Mouse (Mus musculus): ENCODE results near the gene Mc3r. TPM values are rescaled to one million over a fixed set of nuclear protein-coding genes. Genes with fewer than 3 reads are reported as not detected.

Mc3r gene
- polyA plus RNA-seq, 1 experiment from 2014 or later, result not detected

DNA sequence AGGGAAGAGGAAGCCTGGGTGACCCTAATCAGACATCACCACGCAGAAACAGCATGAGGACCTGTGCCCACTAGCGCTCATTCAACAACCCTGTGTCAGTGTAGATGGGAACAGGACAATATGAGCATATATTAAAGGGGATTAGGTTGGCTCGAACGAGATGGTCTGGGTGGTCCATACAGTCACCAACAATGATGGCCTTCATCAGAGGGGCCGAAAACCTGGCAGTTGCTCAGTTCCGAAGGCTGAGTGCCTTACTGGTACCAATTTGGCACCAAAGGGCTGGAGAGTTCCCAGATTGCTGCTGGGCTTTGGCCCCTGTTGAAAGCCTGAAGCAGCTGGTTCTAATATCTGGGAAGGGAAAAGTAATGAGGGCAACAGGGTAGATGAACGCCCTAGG is 25.4 kb upstream of the Mc3r start:
- H3K9ac ChIP-seq, result no peak overlapping the region
- no peak overlapping the region for H3K4me2 ChIP-seq (replicated peaks)
- no peak overlapping the region for H3K4me3 ChIP-seq
- H3K27ac ChIP-seq, result no peak overlapping the region
- no peaks in the 10 kb centered on the region for H3K4me1 ChIP-seq
- 0 out of 2 replicates have a peak, but pooled peaks cover 2% of the 10 kb centered on the region for H3K27me3 ChIP-seq
- no peaks in the 10 kb centered on the region for H3K36me3 ChIP-seq
- no peak for ATAC-seq (ENCODE audit: insufficient number of reproducible peaks, insufficient read depth, low FRiP score, low TSS enrichment)
- H3K9me3 ChIP-seq, result no peaks in the 10 kb centered on the region
- WGBS, result 62% methylated on average over 7 of the region's 7 CpGs

DNA sequence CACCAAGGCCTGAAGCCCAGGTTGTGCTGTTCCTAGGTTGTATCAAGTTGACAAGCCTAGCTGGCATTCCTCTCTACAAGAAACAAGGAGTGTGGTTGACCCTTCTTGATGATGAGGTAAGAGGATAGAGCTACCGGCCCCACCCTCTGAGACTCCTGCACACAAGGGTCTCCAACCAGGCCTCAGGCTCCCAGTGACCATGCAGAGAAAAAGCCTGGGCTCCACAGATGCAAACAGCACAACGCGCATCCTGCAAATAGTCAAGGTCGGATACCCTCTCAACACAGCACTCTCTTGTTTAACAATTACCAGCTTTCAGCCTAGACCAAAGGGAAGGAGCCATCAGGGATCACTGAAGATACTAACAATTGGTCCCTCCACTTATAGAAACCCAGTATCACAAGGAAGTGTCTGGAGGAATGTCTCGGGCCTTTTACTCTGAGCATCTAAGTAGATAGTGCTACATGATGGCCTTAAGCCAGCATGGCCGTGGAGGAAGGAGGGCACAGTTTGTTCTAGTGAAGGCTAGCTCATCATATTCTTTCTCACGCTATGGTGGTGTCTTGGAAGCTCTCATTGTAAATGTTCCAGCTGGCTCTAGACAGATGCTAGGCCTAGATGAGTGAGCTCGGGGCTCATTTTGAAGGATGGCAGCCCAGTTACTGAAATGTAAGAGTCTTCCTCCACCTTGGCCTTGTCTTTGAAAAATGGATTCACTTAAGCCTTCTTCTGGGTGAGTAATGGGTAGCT is 24.7 kb upstream of the Mc3r start:
- H3K27ac ChIP-seq, result no peak overlapping the region
- no peak for ATAC-seq (ENCODE audit: insufficient number of reproducible peaks, insufficient read depth, low FRiP score, low TSS enrichment)
- H3K27me3 ChIP-seq, result 0 out of 2 replicates have a peak, but pooled peaks cover 2% of the 10 kb centered on the region
- H3K36me3 ChIP-seq, result no peaks in the 10 kb centered on the region
- WGBS, result 87% methylated on average over 8 of the region's 8 CpGs
- H3K4me3 ChIP-seq, result no peak overlapping the region
- no peaks in the 10 kb centered on the region for H3K9me3 ChIP-seq
- H3K4me2 ChIP-seq (replicated peaks), result no peak overlapping the region
- H3K9ac ChIP-seq, result no peak overlapping the region
- no peaks in the 10 kb centered on the region for H3K4me1 ChIP-seq

DNA sequence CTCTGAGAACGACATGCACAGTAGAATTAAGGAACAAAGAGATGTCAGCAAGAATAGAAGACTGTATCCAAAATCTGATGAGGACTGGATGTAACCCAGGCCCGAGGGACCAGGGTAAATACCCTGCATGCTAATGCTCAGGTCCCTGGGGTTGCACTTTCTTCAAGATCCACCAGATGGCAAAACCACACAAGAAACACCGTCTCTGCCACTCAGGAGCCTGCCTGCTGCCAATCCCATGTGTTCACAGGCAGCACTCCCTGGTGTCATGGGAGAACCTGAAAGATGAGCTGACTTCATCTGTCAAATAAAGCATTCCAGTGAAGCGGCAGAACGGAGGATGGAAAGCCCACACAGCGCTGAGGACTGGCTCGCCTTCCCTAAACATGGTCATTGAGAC is 21.3 kb upstream of the Mc3r start:
- no peaks in the 10 kb centered on the region for H3K36me3 ChIP-seq
- no peaks in the 10 kb centered on the region for H3K9me3 ChIP-seq
- no peak overlapping the region for H3K27ac ChIP-seq
- no peak for ATAC-seq (ENCODE audit: insufficient number of reproducible peaks, insufficient read depth, low FRiP score, low TSS enrichment)
- no peaks in the 10 kb centered on the region for H3K4me1 ChIP-seq
- WGBS, result 34% methylated on average over 7 of the region's 7 CpGs
- H3K4me3 ChIP-seq, result no peak overlapping the region
- H3K4me2 ChIP-seq (replicated peaks), result no peak overlapping the region
- no peak overlapping the region for H3K9ac ChIP-seq
- H3K27me3 ChIP-seq, result 0 out of 2 replicates have a peak, but pooled peaks cover 2% of the 10 kb centered on the region

DNA sequence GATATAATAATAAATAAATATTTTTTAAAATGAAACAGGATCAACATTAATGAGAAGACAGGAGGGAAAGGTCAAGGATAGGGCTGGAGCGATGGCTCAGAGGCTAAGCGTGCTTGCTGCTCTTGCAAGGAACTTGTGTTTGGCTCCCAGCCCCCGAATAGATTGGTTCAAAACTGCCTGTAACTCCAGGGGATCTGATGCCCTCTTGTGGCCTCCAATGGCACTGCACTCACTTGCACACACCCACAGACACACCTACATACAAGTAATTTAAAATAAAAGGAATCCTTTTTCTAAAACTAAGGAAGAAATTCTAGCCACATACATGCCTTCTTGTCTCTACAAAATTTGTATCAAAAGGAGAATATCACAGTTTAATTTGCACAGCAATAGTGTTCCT is 20.5 kb upstream of the Mc3r start:
- H3K27ac ChIP-seq, result no peak overlapping the region
- H3K36me3 ChIP-seq, result no peaks in the 10 kb centered on the region
- ATAC-seq (ENCODE audit: insufficient number of reproducible peaks, insufficient read depth, low FRiP score, low TSS enrichment), result no peak
- no peak overlapping the region for H3K4me2 ChIP-seq (replicated peaks)
- H3K27me3 ChIP-seq, result no peaks in the 10 kb centered on the region
- H3K9me3 ChIP-seq, result no peaks in the 10 kb centered on the region
- no peaks in the 10 kb centered on the region for H3K4me1 ChIP-seq
- no peak overlapping the region for H3K9ac ChIP-seq
- 95% methylated on average over 3 of the region's 3 CpGs for WGBS
- H3K4me3 ChIP-seq, result no peak overlapping the region

DNA sequence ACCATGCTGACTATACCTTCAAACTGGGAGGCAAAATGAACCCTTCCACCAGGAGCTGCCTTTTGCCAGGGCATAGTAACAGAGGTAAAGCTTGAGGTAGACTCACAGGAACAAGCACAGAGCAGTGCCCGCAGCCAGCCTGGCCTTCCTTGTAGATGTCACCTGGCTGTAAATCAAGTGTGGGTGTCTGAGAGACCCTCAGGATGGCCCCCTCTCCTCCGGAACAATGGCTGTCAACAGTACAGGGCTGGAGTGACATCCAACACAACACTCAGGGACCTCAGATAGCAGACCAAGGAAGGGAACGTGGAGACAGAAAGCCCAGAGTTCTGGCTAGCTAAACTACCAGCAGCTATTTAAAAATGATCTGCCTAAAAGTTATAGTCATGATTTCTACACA is 19.1 kb upstream of the Mc3r start:
- H3K36me3 ChIP-seq, result no peaks in the 10 kb centered on the region
- 50% methylated on average over 3 of the region's 3 CpGs for WGBS

DNA sequence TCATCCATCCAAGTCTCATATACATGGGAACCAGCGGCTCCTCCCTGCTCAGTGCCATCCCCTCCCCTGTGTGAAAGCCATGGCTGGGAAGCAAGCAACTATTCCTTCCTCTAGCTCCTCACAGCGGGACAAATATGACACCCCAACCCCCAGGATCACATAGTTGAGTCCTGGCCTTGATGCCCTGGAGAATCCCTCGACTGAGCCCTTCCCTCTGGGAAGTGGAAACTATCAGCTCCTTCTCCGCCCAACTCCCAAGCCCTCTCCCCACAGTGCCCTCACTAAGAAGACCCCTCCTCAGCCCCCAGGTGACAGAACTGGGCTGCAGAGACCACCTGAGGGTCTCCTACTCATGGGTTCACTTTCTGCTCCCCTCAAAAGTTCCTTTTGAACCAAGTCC is 18.2 kb upstream of the Mc3r start:
- ATAC-seq (ENCODE audit: insufficient number of reproducible peaks, insufficient read depth, low FRiP score, low TSS enrichment), result no peak
- Histone ChIP-seq H3K36me3 (no peaks in the 10 kb centered on the region), H3K9me3 (no peaks in the 10 kb centered on the region), H3K27me3 (no peaks in the 10 kb centered on the region), H3K4me1 (no peaks in the 10 kb centered on the region), H3K27ac (no peak overlapping the region), H3K4me2 (replicated peaks) (no peak overlapping the region), H3K4me3 (no peak overlapping the region), H3K9ac (no peak overlapping the region)
- WGBS, result 71% methylated on average over 4 of the region's 4 CpGs

More for the DNA sequence above, 19.1 kb upstream of the Mc3r start:
- H3K4me1 ChIP-seq, result no peaks in the 10 kb centered on the region
- no peaks in the 10 kb centered on the region for H3K9me3 ChIP-seq
- H3K4me3 ChIP-seq, result no peak overlapping the region
- no peak overlapping the region for H3K4me2 ChIP-seq (replicated peaks)
- H3K27me3 ChIP-seq, result no peaks in the 10 kb centered on the region
- H3K27ac ChIP-seq, result no peak overlapping the region
- no peak overlapping the region for H3K9ac ChIP-seq
- no peak for ATAC-seq (ENCODE audit: insufficient number of reproducible peaks, insufficient read depth, low FRiP score, low TSS enrichment)

DNA sequence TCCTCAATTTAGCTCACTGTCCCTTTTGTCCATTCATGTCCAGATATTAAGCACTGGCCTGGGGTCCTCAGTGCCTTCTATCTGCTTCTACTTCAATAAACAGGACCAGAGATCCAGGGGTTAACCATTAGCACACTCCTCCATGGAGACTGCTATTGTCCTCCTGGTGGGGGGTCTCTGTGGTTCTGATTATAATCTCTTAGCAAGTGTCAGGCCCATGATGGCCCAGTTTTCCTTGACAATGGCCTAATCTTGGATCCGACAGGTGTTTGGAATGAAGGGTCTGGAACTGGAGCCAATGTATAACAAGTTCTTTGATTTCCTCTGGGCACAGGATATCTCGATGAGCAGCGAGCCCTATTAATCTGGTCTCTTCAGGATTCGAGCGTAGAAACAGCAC is 10.1 kb upstream of the Mc3r start:
- Histone ChIP-seq H3K27me3 (no peaks in the 10 kb centered on the region), H3K9ac (no peak overlapping the region), H3K4me3 (no peak overlapping the region), H3K36me3 (no peaks in the 10 kb centered on the region), H3K4me1 (no peaks in the 10 kb centered on the region), H3K4me2 (replicated peaks) (no peak overlapping the region), H3K27ac (no peak overlapping the region), H3K9me3 (no peaks in the 10 kb centered on the region)
- no peak for ATAC-seq (ENCODE audit: insufficient number of reproducible peaks, insufficient read depth, low FRiP score, low TSS enrichment)
- 88% methylated on average over 5 of the region's 5 CpGs for WGBS

DNA sequence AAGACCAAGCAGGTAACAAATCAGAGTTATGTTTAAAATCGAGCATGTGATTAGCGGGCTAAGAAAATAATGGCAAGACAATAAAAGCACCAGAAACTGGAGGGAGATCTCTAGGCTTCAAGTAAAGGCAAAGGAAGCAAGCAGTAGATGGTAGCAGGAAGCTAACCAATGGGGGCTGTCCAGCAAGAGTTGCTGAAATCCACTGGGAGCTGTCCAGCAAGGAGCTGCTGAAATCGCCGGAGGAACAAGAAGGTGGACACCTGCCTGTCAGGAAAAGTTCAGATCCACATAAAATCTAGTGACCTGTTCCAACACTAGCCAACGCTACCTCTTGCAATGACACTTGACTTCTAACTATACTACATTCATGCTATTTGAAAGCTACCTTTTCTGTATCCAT is 7.3 kb upstream of the Mc3r start:
- Histone ChIP-seq H3K9ac (no peak overlapping the region), H3K27me3 (no peaks in the 10 kb centered on the region), H3K4me3 (no peak overlapping the region), H3K4me2 (replicated peaks) (no peak overlapping the region), H3K27ac (no peak overlapping the region), H3K4me1 (no peaks in the 10 kb centered on the region), H3K36me3 (no peaks in the 10 kb centered on the region), H3K9me3 (no peaks in the 10 kb centered on the region)
- 20% methylated on average over 5 of the region's 5 CpGs for WGBS
- ATAC-seq (ENCODE audit: insufficient number of reproducible peaks, insufficient read depth, low FRiP score, low TSS enrichment), result no peak

DNA sequence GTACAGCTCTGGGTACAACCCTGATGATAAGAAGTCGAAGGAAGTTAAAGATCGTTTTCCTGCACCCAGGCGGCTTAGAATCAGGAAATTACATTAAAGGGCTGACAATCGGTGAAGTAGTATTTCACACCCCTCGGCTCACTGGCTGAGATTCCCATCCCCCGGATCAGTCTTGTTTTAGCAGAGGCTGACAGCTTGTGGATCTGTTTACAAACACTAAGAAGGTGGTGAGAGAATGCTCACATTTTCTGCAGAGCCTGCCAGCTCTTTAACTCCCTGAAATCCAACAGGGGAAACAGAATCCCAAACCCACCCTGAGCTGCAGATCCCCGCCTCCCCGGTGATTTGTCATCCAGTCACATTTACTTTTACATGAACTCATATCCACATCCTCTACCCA is 2.8 kb upstream of the Mc3r start:
- Histone ChIP-seq H3K36me3 (no peaks in the 10 kb centered on the region), H3K27me3 (peaks cover 21% of the 10 kb centered on the region), H3K27ac (no peak overlapping the region), H3K9ac (no peak overlapping the region), H3K9me3 (no peaks in the 10 kb centered on the region), H3K4me3 (no peak overlapping the region), H3K4me1 (no peaks in the 10 kb centered on the region), H3K4me2 (replicated peaks) (no peak overlapping the region)
- 73% methylated on average over 8 of the region's 8 CpGs for WGBS
- ATAC-seq (ENCODE audit: insufficient number of reproducible peaks, insufficient read depth, low FRiP score, low TSS enrichment), result no peak

DNA sequence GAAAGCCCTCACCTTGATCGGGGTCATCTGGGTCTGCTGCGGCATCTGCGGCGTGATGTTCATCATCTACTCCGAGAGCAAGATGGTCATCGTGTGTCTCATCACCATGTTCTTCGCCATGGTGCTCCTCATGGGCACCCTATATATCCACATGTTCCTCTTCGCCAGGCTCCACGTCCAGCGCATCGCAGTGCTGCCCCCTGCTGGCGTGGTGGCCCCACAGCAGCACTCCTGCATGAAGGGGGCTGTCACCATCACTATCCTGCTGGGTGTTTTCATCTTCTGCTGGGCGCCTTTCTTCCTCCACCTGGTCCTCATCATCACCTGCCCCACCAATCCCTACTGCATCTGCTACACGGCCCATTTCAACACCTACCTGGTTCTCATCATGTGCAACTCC is 1.0 kb downstream of the Mc3r start:
- Histone ChIP-seq H3K27ac (no peak overlapping the region), H3K9ac (no peak overlapping the region), H3K27me3 (peaks cover 21% of the 10 kb centered on the region), H3K4me2 (replicated peaks) (no peak overlapping the region), H3K4me1 (no peaks in the 10 kb centered on the region), H3K36me3 (no peaks in the 10 kb centered on the region), H3K4me3 (no peak overlapping the region), H3K9me3 (no peaks in the 10 kb centered on the region)
- no peak for ATAC-seq (ENCODE audit: insufficient number of reproducible peaks, insufficient read depth, low FRiP score, low TSS enrichment)
- WGBS, result 79% methylated on average over 14 of the region's 14 CpGs

DNA sequence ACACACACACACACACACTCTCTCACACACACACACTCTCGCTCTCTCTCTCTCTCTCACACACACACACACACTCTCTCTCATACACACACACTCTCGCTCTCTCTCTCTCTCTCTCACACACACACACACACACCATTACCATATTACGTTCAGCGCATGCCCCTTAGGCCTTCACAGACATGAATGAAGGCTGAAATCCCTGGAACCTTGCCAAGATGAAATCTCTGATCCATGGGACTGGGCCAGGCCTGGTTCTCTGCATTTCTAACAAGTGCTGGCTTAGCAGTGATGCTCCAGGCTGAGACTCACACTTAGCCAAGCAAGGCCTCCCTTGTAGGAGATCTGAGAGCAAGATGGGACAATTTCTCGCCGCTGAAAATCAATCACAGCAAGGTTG is 8.1 kb downstream of the Mc3r start:
- Histone ChIP-seq H3K27me3 (no peaks in the 10 kb centered on the region), H3K36me3 (no peaks in the 10 kb centered on the region), H3K4me3 (no peak overlapping the region), H3K27ac (no peak overlapping the region), H3K4me2 (replicated peaks) (no peak overlapping the region), H3K4me1 (no peaks in the 10 kb centered on the region; the same call in 1 of the 2 replicates), H3K9me3 (no peaks in the 10 kb centered on the region), H3K9ac (no peak overlapping the region)
- WGBS, result 79% methylated on average over 6 of the region's 6 CpGs
- no peak for ATAC-seq (ENCODE audit: insufficient number of reproducible peaks, insufficient read depth, low FRiP score, low TSS enrichment)

DNA sequence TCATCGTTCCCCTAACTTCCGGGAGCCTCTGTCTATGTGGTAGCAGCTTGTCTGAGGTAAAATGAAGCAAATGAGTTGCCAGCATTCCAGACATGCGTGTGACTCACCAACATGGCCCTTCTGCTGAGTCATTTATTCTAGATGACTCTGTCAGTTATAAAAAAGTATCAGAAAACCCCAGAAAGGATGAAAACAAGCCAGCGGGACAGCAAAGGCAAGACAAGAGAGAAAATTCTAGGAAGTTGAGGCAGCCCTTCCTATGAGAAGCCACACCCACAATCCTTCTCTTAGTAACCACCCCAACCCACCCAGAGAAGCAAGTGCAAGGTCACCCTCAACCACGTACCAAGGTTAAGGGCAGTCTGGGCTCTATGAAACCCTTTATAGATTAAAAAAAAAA is 8.7 kb downstream of the Mc3r start:
- H3K4me3 ChIP-seq, result no peak overlapping the region
- ATAC-seq (ENCODE audit: insufficient number of reproducible peaks, insufficient read depth, low FRiP score, low TSS enrichment), result no peak
- H3K36me3 ChIP-seq, result no peaks in the 10 kb centered on the region
- H3K27me3 ChIP-seq, result no peaks in the 10 kb centered on the region
- H3K27ac ChIP-seq, result no peak overlapping the region
- 84% methylated on average over 5 of the region's 5 CpGs for WGBS
- no peak overlapping the region for H3K4me2 ChIP-seq (replicated peaks)
- no peak overlapping the region for H3K9ac ChIP-seq
- no peaks in the 10 kb centered on the region for H3K9me3 ChIP-seq
- H3K4me1 ChIP-seq, result no peaks in the 10 kb centered on the region; the same call in 1 of the 2 replicates

All from embryonic facial prominence, embryonic 12.5 days (tissue).